7 mouse cellular contexts compared by ENCODE assay signal in the genomic region with DNA sequence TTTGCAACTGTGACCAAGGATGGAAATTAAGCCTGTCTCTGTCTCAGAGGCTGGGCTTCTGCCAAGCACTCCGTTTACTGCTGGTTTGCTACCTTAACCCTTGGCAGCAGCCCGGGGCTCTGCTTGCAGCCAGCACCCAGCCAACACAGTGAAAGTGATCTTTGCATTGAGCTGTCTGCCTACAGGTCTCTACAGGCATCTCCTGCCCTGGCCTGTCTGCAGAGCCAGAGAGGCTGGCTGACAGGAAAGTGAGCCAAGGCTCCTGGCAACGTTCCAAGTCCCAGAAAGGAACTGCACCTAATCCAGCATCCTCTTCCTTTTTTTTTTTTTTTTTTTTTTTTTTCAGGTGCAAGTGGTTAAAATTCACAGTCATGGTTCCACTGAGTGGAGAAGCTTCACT.
DNase-seq lines count a peak whose midpoint lies in the region; ATAC-seq and TF ChIP-seq lines count a peak whose summit lies in the region.

No protein-coding gene starts in this region.

- 24% methylated on average over 3 of the region's 3 CpGs for WGBS in embryonic facial prominence, embryonic 14.5 days
- 5% methylated on average over 3 of the region's 3 CpGs for WGBS in heart, embryonic 15.5 days
- 7% methylated on average over 3 of the region's 3 CpGs for WGBS in stomach, embryonic 14.5 days

- no peak for DNase-seq in ES-E14 (ENCODE audit: low read depth, low spot score)
- DNase-seq in adrenal gland, adult 8-10 months: peak; percentile 47
- peak; percentile 92 for DNase-seq in embryonic facial prominence, embryonic 14.5 days (ENCODE audit: low spot score)
- peak; percentile 64 to 75 for DNase-seq in kidney, postnatal 4 days
- DNase-seq in lung, postnatal 36 days: peak; percentile 67

- H3K4me2 ChIP-seq in embryonic facial prominence, embryonic 14.5 days (ENCODE audit: low read depth, low read length): no peak overlapping the region
- no peak overlapping the region for H3K4me2 ChIP-seq in heart, embryonic 15.5 days
- no peak overlapping the region for H3K4me2 ChIP-seq in stomach, embryonic 14.5 days (replicated peaks; ENCODE audit: low read depth, low read length)

- no peak overlapping the region for H3K4me3 ChIP-seq in ES-E14 (ENCODE audit: insufficient read depth in 1 of 2, low read depth in 1 of 2, low read length in 2 of 2, poor library complexity in 1 of 2, severe bottlenecking in 1 of 2)
- H3K4me3 ChIP-seq in embryonic facial prominence, embryonic 14.5 days (ENCODE audit: low read depth, low read length): no peak overlapping the region
- H3K4me3 ChIP-seq in heart, embryonic 15.5 days: no peak overlapping the region
- no peak overlapping the region for H3K4me3 ChIP-seq in stomach, embryonic 14.5 days (ENCODE audit: low read depth, low read length)

- no peaks in the 10 kb centered on the region for H3K36me3 ChIP-seq in ES-E14 (ENCODE audit: control insufficient read depth, insufficient read depth, low read length, poor library complexity, severe bottlenecking)
- H3K36me3 ChIP-seq in embryonic facial prominence, embryonic 14.5 days (ENCODE audit: control insufficient read depth, insufficient read depth, low read length): no peaks in the 10 kb centered on the region
- H3K36me3 ChIP-seq in heart, embryonic 15.5 days: no peaks in the 10 kb centered on the region
- no peaks in the 10 kb centered on the region for H3K36me3 ChIP-seq in stomach, embryonic 14.5 days (ENCODE audit: control insufficient read depth, insufficient read depth, low read length)

- H3K9ac ChIP-seq in ES-E14 (ENCODE audit: insufficient read depth, low read depth, low read length, poor library complexity, severe bottlenecking): no peak overlapping the region
- H3K9ac ChIP-seq in embryonic facial prominence, embryonic 14.5 days (ENCODE audit: low read depth, low read length): no peak overlapping the region
- H3K9ac ChIP-seq in heart, embryonic 15.5 days: no peak overlapping the region
- H3K9ac ChIP-seq in stomach, embryonic 14.5 days (replicated peaks; ENCODE audit: low read depth, low read length): no peak overlapping the region

- no peak overlapping the region for H3K27ac ChIP-seq in ES-E14 (ENCODE audit: insufficient read depth, low read depth, low read length, poor library complexity, severe bottlenecking)
- peak overlapping the region; percentile 66; the same call in 1 of the 2 replicates for H3K27ac ChIP-seq in embryonic facial prominence, embryonic 14.5 days (replicated peaks; ENCODE audit: low read depth, low read length)
- H3K27ac ChIP-seq in heart, embryonic 15.5 days: 0 out of 2 replicates have a peak overlapping the region, but pooled peaks have one; percentile 43
- peak overlapping the region; percentile 44; the same call in 1 of the 2 replicates for H3K27ac ChIP-seq in stomach, embryonic 14.5 days (ENCODE audit: low read length)

- H3K27me3 ChIP-seq in embryonic facial prominence, embryonic 14.5 days (replicated peaks; ENCODE audit: control insufficient read depth, insufficient read depth, low read length): no peaks in the 10 kb centered on the region
- no peaks in the 10 kb centered on the region for H3K27me3 ChIP-seq in heart, embryonic 15.5 days
- no peaks in the 10 kb centered on the region for H3K27me3 ChIP-seq in stomach, embryonic 14.5 days (ENCODE audit: control insufficient read depth, insufficient read depth, low read length)

- peaks cover 11% of the 10 kb centered on the region in 2 experiments for H3K4me1 ChIP-seq in ES-E14 (ENCODE audit: control insufficient read depth in 2 of 2, insufficient read depth in 2 of 2, low read length in 2 of 2, poor library complexity in 1 of 2)
- H3K4me1 ChIP-seq in embryonic facial prominence, embryonic 14.5 days (ENCODE audit: control insufficient read depth, insufficient read depth, low read length): peaks cover 21% of the 10 kb centered on the region
- peaks cover 20% of the 10 kb centered on the region for H3K4me1 ChIP-seq in heart, embryonic 15.5 days (replicated peaks)
- H3K4me1 ChIP-seq in stomach, embryonic 14.5 days (ENCODE audit: control insufficient read depth, insufficient read depth, low read length): peaks cover 18% of the 10 kb centered on the region

- ATAC-seq in embryonic facial prominence, embryonic 14.5 days (ENCODE audit: low read depth): peak; percentile 93
- ATAC-seq in heart, embryonic 15.5 days (replicated peaks; ENCODE audit: insufficient number of reproducible peaks, insufficient read depth, low FRiP score, low read depth): peak; percentile 54; the same call in 1 of the 2 replicates
- peak; percentile 77 for ATAC-seq in stomach, embryonic 14.5 days (ENCODE audit: insufficient number of reproducible peaks, insufficient read depth, low FRiP score, low read depth)

- in situ Hi-C loops in ES-E14 (cut with MboI; ENCODE audit: low sequenced_read_pairs in 2 of 2, unreplicated experiment in 2 of 2): no loop called here

- no peaks in the 10 kb centered on the region for H3K9me3 ChIP-seq in ES-E14 (ENCODE audit: control insufficient read depth, insufficient read depth, low read depth, low read length)
- no peaks in the 10 kb centered on the region for H3K9me3 ChIP-seq in embryonic facial prominence, embryonic 14.5 days (ENCODE audit: control insufficient read depth, low read length)
- no peaks in the 10 kb centered on the region for H3K9me3 ChIP-seq in heart, embryonic 15.5 days (replicated peaks)
- no peaks in the 10 kb centered on the region for H3K9me3 ChIP-seq in stomach, embryonic 14.5 days (ENCODE audit: control insufficient read depth, low read depth, low read length)

TF ChIP-seq in ES-E14, 5 proteins besides CTCF, POLR2A, EP300 and RAD21:
- TF ChIP-seq ZNF384 (IDR thresholded peaks at IDR 0.05; ENCODE audit: low read depth, low read length) (peak; percentile 82), HCFC1 (IDR thresholded peaks at IDR 0.05; ENCODE audit: borderline replicate concordance, insufficient read depth, low read length) (no peak)
